Mouse (Mus musculus) Muller cell, postnatal 12 days (primary cell): ENCODE data around the gene Lgsn.

ENCODE experiments used
- DNase-seq: peaks from one replicate; pipeline ENCODE4 v3.0.0-alpha.2; 2015; ENCODE audit errors: inconsistent ontology term

Lgsn gene

DNA sequence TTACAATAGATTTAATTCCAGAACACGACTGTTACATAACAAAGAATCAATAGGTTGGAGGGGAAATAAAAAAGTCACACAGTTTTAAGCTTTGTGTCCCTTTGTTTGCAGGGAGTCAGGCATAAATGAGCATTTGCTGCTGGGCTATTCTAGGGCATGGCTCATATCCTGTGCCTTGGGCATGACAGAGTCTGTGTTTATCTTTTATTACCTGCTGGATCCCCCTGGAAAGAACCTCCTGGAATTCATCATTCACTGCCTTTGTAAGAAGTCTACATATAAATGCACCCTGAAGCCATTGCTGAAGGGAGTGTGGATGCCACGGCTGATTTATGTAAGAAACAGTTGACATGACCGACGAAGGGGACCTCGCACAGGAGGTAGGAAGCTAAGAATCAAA lies at the start of gene Lgsn:
Gene Lgsn, plus strand, starts transcription at position 301 of the 400 bp plus-strand sequence.
- peak; percentile 35 for DNase-seq

DNA sequence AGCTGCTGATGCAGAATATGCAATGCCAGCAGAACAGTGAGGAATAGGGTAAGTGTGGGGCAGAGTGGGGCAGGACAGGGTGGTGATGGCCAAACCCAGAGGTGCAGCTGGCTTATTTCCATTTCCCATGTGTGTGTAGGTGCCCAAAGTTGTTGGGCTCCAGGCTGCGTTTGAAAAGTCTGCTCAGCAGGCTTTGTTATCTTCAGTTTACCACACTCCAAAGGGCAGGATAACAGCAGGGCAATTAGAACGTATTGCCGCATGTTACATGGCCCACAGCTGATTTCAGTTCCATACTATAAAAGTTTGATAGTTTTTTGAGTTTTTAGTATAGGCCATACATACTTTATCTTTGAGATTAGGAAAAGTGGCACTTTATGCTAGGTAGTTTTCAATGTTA lies 37.8 kb upstream of the Lgsn start:
- no peak for DNase-seq

DNA sequence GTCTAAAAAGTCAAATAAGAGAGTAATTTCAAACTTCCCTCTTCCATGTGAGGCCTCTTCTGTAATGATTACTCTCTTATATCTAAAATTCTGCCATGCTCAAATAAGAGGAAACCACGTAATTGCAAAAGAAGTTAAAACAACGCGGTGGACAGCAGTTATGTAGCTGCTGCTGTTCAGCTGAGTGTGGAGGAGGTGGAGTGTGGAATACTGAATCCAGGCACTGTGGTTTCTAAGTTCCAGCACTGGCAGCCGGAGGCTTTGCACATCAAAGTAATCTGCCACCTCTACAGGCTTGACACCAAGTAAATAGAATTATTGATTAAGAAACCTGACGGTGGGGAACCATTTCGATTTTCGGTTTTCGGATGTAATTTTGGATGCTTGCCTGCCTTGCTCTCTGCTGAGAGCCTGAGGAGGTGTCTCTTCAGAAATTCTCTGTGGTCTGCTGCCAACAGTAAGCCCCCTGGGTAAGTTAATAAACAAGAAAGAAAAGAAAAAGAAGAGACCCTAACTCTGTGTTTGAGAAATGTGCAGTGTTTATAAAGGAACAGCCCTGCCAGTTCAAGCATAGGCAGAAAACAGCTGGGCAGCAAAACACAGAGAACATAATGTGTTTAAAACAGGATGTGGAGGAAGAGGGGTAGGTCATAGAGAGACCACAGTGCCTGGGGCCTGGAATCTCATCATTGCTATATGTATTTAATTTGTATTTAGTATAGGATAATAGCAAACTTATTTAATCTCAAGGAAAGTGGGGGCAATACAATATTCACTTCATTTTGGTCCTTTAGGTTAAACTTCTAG lies 33.7 kb upstream of the Lgsn start:
- DNase-seq: no peak

DNA sequence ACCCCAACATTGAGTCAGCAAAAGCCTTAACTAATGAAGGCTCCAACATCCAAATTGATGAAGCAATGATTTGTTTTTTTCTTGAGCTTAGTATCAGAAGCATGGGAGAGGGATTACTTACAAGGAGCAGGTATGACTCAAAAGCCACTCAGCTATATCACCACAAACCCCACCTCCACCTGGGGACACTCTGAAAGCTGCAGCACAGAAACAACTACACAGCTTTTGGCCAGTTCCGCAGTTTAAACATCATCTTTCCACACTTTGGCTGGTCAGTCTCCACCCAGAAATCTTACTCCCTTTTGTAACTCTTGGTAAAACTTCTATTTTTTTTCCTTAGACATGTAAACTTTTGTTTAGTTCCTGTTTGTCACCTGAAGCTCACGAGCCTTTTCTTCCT lies 32.6 kb upstream of the Lgsn start:
- no peak for DNase-seq

DNA sequence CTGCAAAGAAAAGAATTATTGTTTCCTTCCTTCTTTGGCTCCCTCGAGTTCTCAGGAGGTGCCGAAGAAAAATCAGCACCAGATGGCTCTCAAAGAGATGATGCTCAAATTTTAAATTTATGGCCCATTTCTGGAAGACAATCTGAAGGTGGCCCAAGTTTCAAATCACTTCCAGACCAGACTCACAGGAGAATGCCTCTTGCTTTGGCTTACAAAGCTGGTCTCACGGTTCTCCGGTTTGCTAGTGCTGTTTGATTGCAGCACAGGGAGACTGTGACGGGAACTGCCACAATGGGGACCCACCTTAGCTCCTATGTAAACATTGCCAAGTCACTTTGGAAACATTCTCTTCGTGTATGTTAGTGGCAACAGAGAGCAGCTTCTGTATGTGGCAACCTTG lies 26.5 kb upstream of the Lgsn start:
- DNase-seq: no peak

DNA sequence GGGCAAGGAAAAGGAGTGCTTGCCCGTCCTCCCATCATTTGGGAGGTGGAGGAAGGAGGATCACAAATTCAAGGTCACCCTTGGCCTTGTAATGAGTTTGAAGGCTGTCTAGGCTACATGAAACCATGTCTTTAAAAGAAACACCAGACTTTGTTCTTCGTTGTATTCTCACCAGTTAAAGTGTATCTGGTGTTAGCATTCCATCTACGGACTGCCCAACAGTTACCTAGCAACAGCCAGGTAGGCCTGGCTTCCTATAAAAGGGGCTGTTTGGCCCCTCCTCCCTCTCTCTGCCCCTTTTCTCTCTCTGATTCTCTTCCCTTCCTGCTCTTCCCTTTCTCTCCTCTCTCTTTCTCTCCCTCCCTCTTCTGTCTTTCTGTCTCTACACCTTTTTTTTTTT lies 25.7 kb upstream of the Lgsn start:
- no peak for DNase-seq

DNA sequence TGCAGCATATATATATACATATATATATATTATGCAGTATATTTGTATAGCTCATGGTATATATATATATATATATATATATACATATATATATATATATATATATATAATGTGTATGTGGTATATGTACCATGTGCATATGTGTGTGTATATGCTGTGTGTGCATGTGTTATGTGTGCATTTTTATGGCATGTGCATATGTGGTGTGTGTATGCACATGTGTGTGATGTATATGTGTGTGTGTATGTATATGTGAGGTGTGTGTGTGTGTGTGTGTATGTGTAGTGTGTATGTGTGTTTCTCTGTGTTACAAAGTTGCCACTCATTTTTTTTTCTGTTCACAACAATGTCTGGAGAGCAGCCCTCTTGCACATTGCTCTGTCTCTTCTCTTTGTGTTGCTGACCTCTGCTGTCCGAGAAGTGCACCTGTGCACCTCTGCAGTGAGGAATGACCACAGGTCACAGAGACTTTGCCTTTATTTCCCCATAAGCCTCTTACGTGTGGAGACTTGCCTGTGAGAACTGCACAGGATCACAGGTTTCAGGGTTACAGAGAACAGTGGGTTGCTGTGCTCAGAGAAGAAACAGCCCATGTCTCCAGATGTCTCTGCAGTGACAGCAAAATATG lies 23.3 kb upstream of the Lgsn start:
- DNase-seq: no peak

DNA sequence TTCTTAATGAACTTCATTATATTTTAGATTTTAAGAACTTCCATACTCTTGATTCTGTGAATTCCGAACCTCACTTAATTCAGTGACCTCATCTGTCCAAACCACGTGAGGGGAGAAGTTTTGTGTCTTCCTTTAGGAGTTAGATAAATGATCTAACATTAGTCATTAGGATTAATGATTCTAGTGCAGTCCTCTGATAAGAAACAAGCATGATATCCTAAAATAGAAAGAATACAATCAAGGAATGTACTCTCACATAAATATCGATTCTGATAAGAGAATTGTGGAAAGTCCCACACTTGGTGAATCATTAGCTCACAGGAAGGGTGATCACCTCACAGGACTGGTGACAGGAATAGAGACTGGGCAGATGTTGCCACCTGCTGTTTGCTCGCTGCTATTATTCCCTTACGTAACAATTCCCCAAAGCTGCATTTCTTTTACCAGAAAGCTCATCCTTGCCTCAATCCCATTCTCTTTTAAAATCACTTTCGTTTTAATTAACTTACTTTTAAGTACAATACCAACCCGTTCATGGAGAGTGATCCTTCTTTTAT lies 22.3 kb upstream of the Lgsn start:
- peak; percentile 73 for DNase-seq

DNA sequence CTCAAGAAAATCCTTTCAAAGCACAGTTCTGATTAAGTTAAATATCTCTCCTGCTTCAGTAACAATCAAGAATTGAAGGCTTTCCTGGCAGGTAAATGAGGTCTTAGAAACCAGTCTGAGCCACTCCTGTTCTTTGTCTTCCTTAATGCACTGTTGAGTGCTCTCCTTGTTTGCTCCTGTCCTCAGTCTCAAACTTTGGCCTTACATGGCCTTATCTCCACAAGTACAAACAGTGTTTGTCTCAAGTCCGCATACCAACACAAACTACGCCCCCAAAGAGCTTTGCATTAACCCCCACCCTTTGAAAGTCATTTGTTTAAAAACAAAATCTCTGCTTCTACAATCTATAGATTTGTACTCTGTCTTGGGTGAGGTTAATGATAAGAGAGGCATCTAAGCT lies 20.0 kb upstream of the Lgsn start:
- DNase-seq: no peak

DNA sequence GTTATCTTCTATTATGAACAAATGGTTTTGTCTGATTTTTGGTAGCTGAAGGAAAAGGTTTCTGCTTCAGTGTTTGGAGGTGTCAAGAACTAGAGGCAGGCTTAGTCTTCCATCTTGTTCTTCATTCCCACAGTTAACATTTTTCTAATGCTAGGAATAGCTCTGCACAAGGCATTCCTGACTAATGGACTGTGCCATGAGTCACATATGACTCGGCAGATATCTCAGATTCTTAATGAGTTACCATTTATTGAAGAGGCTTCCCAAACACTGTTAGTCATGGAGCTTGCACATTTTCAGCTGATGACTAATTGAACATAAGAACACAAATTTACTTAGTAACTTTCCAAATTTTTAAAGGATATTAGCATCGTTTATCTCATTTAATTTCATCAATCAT lies 19.3 kb upstream of the Lgsn start:
- peak; percentile 91 for DNase-seq

DNA sequence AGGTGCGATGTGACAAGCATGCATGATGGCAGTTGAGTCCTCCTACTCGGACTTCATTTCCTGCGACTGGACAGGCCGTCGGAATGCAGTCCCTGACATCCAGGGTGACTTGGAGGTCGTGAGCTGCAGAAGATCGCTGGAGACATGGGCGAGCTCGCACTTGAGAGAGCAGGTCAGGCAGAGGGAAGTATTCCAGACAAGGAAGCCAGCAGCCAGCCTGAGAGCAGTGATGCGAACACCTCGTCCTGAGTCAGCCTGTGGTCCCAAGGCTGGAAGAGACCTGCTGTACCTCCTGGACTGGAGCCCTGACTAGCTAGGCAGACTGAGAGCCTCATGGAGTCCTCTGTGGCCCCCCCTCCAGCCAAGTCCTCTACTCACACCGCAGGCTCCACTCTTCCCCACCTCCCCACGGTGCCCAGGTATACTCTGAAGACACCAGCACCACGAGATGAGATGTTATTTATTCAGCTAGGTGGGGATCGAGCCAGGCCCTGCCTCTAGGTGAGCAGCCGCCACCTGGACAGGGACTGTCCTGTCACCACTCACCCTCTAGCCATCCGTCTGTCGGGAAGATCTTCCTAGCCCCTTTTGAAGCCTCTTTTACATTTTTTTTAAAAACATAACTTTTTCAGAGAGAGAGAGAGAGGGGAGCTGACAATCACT lies 11.5 kb upstream of the Lgsn start:
- peak; percentile 64 for DNase-seq

DNA sequence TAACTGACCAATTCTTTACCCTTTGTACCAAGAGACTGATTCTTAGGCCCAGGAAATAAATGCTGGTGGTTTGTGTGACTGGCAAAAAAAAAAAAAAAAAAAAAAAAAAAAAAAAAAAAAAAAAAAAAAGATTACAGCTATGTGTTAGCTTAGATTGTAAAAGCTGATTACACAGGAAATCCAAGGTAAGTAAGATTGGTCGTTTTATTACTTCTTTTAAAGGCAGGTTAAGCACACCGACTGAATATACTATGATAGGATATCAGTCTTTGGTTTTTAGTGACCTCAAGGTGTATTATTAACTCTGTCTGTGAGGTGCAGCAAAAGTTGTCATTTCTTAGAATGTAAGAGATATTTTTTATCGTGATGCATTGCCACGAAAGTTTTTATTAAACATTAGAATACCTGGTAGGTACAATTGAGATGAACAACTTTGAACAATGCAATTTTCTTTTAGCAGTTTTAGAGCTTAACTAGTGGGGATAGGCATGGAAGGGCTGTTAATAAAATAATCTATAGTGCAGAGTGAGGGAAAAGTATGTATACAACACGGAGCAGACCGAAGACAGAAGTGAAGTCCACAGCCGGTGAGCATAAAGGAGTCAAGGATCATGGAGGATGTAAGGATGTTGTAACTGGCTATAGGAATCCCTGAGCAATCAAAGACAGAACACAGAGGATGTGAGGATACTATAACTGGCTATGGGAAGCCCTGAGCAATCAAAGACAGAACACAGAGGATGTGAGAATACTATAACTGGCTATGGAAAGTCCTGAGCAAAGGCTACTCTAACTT lies 10.7 kb upstream of the Lgsn start:
- DNase-seq: no peak

DNA sequence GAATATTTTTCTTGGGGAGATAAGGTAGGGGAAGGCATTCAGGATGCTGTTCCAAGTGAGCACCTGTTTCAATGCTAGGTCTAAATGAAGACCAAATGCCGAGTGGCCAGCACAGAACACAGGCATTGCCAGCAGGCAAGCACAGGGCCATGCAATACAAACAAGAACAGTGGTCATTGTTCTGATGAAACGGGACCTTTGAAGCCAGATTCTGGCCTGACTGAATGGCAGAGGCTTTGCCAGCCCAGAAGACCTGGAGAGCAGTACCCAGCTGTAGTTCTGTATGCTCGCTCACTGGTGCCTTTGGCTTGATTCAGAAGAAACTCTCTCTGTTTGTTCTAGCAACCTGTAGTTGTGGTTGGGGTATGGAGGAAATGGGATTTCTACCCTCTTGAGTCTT lies 800 bp upstream of the Lgsn start:
- no peak for DNase-seq

DNA sequence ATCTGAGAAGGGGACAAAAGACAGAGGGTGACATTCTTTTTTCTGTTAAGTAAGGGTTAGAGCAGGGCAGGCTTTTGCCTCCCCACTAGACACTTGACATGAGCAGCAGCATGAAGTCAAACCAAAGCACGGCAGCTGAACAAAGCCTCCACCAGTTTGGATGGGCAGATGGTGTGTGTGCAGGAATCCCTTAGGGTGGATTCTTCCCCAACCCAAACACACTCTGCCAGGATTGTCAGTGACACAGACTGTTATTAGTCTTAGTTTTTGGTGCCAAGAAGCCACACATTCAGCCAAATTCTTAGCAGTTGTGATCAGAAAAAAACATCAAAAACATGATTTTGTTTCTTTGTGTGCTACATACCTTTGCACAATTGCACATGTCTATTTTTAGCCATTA lies 2.1 kb downstream of the Lgsn start:
- DNase-seq: peak; percentile 85

DNA sequence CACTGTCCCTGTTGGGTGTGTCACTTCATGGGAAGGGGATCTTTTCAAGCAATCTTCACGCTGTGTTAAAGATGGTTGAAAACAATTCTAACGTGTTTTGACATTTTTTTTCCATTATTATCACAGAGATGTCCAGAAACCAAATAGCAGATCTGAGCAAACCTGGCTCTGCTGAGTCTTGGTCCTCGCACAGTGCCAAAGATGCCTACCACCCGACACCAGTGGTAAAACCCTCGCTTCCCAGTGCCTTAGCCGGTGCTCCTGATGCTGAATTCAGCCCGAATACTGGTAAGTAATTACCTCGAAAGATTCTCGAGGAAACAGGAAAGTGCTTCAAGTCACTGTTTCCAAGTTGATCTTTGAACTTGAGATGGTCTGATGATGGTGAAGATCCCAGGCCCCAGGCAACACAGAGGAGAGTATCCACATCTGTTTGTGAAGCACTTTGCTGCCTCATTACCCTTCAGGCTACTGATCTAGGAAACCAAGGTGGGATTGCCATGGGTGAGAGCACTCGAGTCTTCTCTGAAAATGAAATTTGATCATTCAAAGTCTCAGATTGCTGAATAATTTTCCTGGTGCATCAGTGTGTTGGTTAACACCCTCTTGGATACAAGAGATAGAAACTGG lies 14.2 kb downstream of the Lgsn start:
- no peak for DNase-seq

DNA sequence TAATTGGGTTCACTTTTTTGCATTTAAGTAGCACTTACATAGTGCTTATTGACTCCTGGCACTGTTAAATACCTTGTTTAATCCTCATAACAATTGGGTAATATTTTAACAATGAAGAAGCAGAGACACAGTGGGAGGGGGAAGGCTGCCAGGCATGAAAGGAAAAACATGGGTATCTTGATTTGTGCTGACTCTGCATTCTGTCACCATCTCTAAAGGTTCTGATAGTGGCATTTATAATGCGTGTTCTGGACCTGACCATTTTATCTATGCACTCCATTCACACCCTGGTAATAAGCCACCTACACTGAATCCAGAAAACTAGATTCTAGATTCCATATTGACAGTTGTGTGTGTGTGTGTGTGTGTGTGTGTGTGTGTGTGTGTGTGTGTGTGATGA lies 19.4 kb downstream of the Lgsn start:
- DNase-seq: no peak

DNA sequence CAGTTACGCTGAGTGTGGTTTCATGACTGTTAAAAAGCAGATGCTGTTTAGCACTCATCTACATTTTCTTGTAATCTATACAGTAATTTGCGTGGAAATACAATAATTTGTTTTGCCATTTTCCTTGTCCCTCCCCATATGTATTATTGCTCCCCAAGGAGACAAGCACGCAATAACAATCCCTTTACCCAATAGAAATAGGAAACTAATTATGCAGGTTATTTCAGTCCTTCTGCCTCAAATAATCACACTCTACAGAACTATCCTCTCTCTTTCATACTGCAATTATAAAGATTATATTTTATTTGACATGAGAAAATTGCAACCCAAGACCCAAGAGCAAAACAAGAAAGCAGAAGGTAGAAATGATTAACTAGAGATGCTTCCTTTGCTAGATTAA lies 20.8 kb downstream of the Lgsn start:
- DNase-seq: no peak

DNA sequence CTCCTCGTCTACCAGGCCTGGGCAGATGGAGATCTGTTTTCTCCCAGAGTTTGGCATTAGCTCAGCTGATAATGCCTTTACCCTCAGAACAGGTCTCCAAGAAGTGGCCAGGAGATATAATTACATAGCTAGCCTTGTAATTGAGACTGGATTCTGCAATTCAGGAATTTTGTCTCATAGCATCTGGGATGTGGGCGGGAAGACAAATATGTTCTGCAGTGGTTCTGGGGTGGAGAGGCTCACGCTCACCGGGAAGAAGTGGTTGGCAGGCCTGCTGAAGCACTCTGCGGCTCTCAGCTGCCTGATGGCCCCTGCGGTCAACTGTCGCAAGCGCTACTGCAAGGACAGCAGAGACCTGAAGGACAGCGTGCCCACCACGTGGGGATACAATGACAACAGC lies 27.6 kb downstream of the Lgsn start:
- DNase-seq: no peak

DNA sequence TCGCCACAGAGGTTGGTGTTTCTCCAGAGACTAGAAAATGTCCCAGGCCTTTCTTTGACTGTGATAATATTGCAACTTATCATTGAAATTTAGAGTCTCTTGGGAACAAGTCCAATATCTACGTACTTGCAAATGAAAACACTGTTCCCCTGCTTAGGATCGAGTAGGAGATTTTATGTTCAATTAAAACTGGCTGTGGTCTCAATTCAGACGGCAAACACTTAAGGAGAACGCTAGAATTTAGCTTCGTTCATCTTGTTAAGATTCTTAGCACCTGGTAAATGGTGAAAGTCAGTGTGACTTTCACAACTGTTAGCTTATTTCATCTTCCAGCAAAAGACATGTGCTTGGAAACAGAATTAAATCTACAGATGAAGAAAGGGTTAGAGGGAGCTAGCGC lies 29.1 kb downstream of the Lgsn start:
- DNase-seq: no peak

DNA sequence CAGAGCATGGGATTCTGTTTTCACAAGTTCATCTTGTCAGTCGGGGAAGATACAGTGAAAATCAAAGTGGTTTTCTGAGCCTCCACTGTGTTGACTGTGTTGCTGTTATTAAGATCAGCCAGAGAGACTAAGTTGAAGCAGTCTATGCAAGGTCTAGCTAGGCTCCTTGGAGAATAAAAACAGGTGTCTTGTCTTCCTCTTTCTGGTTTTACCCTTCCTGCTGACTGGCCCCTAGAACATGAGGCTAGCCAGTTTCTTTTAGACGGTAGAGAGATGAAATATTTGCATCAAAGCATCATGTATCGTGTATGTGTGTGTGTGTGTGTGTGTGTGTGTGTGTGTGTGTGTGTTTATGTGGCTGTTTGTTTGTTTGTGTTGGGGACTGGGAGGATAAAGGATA lies 29.6 kb downstream of the Lgsn start:
- DNase-seq: no peak

DNA sequence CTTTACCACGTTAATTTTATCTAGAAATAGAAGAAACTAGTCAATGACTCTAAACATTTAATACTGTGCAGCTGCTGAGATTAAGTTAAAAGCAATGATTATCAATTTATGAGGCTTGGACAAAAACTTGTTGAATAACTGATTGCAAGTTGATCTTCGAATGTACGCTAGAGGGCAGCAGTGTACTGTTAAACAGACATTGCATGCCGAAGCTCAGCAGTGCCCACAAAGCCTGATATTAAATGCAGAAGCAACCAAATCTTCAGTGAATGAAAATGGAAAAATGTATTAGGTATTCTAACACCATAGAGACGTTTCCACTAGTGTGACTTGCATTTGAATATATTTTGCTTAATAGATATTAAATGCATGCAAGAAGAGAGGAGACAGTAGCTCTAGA lies 33.9 kb downstream of the Lgsn start:
- DNase-seq: peak; percentile 36

DNA sequence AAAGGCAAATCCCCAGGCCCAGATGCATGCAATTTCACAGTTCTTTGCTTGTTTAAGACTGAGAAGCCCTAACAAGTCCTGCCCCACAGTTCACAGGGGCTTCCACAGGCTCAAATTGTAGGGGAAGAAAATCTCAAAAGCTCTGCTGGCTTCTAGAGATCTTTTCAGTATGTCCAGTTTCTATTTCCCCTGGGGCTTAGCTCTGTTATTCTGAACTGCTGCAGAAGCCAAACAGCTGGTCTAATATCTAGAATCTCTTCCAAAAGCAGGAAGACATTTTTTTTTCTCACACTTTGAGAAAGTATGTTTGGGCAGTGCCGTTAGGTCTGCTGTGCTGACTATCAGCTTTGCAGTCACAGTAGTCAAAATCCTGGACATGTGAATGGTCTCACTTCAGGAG lies 38.6 kb downstream of the Lgsn start:
- DNase-seq: no peak
